Mouse (Mus musculus): Measurements from ENCODE around the gene Apoa4. TPM values are rescaled to one million over a fixed set of nuclear protein-coding genes. Genes with fewer than 3 reads are reported as not detected.

The Apoa4 gene
- total RNA-seq, 2 experiments from 2014 or later, result not detected

GRCm38 (mm10) chr9:46224945-46225660 is 15.4 kb upstream of the Apoa4 start:
- DNase-seq (ENCODE audit: extremely low spot score in 1 of 2, low spot score in 1 of 2), result no peak

DNA sequence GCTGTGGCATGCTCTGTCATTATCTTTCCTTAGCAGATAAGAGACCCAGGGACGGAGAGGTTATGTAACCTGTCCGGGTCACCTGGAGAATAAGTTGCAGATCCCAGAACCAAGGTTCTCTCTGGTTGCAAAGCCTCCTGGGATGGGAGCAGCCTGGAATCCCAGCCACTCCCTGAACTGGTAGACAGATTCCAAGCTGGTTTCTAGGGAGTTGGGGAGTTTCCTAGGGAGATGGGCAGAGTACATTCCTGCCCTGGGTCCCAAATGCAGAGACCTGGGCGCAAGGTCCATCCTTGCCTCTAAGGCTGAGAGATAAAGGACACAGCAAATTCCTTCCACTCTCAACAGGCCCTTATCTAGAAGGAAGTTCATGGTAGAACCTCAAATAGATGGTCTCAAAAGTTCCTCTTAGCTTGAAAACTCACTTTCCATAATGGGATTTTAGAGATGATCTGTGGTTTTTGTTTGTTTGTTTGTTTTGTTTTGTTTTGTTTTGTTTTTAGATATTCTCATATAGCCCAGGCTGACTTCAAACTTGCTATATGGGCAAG is 13.4 kb upstream of the Apoa4 start:
- no peak for DNase-seq (ENCODE audit: extremely low spot score in 1 of 2, low spot score in 1 of 2)

GRCm38 (mm10) chr9:46228491-46228890 is 12.0 kb upstream of the Apoa4 start, which contains the start of gene Apoa1:
TSS of gene Apoa1 (plus strand) at chr9:46228580.
- DNase-seq (ENCODE audit: extremely low spot score in 1 of 2, low spot score in 1 of 2), result no peak

- DNase-seq (ENCODE audit: extremely low spot score in 1 of 2, low spot score in 1 of 2), result peak; percentile 60 to 77
Measured at GRCm38 (mm10) chr9:46229573-46230449, 10.7 kb upstream of the Apoa4 start.

- DNase-seq (ENCODE audit: extremely low spot score in 1 of 2, low spot score in 1 of 2), result no peak
Measured at GRCm38 (mm10) chr9:46230450-46230975, 10.0 kb upstream of the Apoa4 start.

DNA sequence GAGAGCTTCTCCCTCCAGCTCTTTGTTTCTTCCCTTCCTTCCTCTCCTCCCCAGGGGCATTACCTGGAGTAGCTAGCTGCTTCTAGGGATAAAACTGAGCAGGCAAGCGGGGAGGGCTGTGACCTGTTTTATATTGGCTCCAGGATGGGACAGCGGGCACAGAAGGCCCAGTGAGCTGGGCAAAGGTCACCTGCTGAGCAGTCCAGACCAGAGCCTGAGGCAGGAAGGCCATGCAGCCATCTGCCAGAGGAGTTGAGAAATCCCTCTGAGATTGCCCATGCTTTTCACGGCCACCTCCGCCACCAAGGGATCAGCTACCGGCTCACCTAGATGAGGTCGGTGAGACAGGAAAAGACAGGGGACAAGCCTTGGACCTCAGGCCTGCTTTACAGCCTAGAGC is 5.3 kb upstream of the Apoa4 start:
- no peak for DNase-seq (ENCODE audit: extremely low spot score in 1 of 2, low spot score in 1 of 2)

GRCm38 (mm10) chr9:46235596-46235648 is 5.1 kb upstream of the Apoa4 start, which contains the start of gene Apoc3:
TSS of gene Apoc3 (minus strand) at chr9:46235636.
- no peak for DNase-seq (ENCODE audit: extremely low spot score in 1 of 2, low spot score in 1 of 2)

DNA sequence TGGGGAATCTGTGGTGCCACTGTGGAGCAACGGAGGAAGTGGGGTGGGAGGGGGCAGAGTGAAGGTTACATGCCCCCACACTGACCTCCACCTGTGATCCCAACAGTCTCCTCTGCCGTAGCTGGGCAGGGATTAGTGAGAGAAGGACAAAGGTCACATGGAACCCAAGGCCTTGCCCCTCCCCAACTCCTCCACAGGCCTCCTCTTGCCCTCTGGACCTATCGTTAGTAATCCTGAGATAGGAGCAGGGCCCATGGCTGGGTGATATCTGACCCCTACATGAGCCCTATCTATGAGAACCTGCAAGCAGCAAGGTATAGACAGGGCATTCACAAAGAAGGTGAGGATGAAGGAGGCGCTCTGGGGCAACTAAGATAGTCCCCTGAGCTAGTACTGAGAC is 4.8 kb upstream of the Apoa4 start:
- no peak for DNase-seq (ENCODE audit: extremely low spot score in 1 of 2, low spot score in 1 of 2)

DNA sequence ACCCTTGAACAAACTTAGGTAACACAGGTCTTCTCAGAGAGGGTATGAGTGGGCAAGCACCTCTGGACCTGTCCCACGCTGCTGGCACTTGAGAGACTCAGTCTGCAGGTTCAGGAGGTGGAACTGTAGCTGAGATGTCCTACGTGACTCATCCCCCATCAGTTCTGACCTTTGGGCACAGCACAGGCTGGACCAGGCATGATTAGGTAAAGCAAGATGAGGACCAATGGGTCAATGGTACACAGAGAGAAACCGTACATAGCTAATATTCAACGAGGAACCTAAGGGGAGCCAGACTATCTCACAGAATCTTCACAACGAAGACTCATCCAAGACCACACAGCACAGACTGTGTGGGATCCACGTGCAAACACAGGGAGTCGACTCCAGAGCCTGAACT is 1.6 kb upstream of the Apoa4 start:
- no peak for DNase-seq (ENCODE audit: extremely low spot score in 1 of 2, low spot score in 1 of 2)

DNA sequence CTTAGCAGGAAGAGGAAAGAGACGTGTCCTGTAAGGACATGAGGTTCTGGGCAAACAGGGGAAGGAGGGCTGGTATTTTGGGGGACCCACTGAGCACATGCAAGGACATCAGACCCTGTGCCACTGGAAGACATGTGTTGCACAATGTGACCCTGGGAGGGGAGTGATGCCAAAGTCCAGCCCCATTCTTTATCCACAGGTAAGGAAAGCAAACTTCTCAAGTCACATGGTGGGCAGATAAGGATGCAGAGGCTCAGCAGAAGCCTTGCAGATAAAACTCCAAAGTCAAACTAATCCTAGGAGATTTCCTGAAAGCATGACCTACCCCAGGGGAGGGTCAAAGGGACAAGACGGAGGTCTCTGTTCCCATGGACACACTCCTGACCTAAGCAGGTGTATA is 1.3 kb downstream of the Apoa4 start:
- no peak for DNase-seq (ENCODE audit: extremely low spot score in 1 of 2, low spot score in 1 of 2)

DNA sequence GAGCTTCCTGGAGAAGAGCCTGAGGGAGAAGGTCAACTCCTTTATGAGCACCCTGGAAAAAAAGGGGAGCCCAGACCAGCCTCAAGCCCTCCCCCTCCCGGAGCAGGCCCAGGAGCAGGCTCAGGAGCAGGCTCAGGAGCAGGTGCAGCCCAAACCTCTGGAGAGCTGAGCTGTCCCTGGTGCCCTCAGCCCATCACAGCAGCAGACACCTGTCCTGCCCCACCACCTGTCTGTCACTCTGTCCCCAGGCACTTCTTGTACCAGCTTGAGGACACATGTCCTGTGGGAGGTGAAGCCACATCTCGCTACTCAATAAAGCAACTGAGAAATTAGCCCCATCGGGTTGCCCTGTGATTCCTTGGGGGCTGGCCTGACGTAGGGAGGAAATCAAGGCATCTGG is 2.6 kb downstream of the Apoa4 start:
- DNase-seq (ENCODE audit: extremely low spot score in 1 of 2, low spot score in 1 of 2), result no peak

DNA sequence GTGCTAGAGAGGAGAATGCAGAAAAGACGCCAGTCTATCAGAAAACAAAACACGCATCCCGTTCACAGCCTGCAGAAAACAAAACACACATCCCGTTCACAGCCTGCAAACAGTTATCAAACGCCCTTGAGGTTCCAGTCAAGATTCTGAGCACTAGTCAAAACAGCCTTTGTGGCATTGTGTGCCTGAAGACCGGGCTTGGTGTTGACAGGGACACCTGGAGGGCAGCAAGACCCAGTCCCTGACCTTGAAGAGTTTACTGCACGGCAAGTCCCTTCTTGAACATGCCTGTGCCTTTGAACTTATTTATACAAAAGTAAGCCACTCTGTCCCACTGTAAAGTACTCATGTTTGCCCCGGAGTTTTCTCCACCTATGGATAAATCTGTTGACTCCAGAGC is 3.1 kb downstream of the Apoa4 start:
- no peak for DNase-seq (ENCODE audit: extremely low spot score in 1 of 2, low spot score in 1 of 2)

DNA sequence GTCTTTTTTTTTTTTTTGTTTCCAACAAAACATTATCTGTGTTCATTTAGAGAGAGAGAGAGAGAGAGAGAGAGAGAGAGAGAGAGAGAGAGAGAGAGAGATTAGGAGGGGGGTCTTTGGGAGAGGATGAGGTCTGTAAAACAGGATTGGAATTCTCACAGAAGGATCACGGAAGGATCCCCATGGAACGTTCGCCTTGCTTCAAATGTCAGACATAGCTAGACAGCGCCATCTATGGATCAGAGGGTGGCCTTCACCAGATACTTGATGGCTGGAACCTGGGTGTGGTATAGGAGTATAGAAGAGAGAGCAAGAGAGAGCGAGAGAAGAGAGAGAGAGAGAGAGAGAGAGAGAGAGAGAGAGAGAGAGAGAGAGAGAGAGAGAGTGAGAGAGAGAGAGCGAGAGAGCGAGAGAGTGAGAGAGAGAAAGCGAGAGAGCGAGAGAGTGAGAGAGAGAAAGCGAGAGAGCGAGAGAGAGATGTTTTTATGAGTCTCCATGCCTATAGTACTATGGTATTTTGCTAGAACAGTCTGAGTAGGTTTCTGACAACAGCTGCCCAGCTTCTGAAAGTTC is 6.3 kb downstream of the Apoa4 start:
- DNase-seq (ENCODE audit: extremely low spot score in 1 of 2, low spot score in 1 of 2), result peak in 1 of 2 experiments; percentile 70

DNA sequence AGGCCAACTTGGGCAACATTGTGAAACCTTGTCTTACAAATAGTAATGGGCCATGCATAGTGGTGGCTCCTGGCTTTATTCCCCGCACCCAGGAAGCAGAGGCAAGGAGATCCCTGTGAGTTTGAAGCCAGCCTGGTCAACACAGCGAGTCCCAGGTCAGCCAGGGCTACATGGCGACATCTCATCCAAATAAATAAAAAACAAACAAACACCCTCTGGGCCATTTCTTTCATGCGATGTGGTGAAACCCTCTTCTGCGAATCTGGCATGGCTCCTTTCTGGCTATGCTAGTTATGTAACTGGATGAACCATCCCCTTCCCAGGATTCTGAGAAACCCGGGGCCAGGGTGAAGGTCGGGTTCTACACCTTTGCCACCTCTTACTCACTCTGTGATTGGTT is 15.7 kb downstream of the Apoa4 start:
- DNase-seq (ENCODE audit: extremely low spot score in 1 of 2, low spot score in 1 of 2), result no peak

DNA sequence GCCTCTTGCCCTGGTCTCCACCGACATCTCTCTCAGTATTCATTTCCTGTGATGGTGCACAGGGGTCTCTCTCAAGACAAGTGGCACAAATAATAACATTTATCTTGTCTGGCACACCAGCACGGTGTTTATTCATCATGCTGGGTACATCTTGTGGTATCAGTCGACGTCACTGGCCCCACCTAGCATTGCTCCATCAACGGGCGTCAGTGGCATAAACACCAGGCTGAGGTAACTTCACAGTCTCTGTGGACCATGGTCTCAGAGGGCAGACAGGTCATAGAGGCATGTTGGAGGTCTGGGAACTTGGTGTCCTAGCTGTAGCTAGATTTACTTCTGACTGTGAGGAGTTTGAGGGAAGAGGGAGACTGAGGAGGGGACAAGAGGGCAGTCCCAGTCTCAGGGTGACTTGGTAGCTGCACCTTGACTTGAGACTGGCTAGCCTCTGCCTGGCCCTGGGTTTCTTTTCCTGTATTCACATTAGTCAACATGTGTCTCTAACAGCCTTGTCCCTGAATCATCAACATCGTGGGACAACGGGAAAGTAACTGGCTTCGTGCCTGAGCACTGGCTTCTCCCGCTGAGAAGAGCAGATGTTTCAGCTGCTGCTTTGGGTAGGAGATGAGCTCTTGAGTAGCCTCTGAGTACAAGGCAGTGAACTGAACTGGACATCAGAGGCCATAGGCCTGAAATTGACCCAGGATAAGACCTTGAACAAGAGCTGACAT is 16.3 kb downstream of the Apoa4 start:
- DNase-seq (ENCODE audit: extremely low spot score in 1 of 2, low spot score in 1 of 2), result no peak

DNA sequence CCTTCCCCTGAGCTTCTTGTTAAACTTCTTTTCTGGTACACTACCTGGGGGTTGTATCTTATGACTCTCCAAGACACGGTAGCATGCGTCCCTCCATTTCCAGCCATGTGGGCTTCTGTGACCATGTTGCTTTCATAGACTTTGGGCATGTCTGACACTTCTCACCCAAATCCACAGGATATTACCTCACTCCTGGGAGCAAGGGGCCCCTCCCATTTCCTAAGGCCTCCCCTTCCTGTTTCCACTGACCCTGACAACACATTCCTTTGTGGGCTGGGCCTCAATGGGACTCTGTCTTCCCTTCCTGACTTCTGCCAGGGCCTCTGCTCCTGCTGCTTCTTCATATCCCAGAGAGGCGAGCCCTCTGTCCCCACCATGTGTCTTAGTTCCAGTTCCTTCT is 17.1 kb downstream of the Apoa4 start:
- DNase-seq (ENCODE audit: extremely low spot score in 1 of 2, low spot score in 1 of 2), result no peak

DNA sequence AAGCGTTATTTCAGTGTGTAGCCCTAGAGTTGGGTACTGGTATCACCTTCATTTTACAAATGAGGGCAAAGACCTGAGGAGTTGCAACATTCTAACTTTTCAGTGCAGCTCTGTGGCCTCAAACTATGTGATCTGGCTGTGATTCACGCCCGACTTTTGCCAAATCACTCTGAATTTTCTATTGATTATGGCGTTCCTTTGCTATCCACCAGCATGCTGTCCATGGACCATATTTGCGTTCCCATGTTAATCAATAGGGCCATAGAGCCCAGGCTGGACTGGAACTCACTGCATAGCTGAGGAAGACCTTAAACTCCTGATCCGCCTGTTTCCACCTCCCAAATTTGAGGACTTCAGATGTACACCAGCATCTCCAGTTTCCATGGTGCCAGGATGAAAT is 18.6 kb downstream of the Apoa4 start:
- no peak for DNase-seq (ENCODE audit: extremely low spot score in 1 of 2, low spot score in 1 of 2)

- no peak for DNase-seq (ENCODE audit: extremely low spot score in 1 of 2, low spot score in 1 of 2)
Measured at GRCm38 (mm10) chr9:46261131-46261530, 20.6 kb downstream of the Apoa4 start.

DNA sequence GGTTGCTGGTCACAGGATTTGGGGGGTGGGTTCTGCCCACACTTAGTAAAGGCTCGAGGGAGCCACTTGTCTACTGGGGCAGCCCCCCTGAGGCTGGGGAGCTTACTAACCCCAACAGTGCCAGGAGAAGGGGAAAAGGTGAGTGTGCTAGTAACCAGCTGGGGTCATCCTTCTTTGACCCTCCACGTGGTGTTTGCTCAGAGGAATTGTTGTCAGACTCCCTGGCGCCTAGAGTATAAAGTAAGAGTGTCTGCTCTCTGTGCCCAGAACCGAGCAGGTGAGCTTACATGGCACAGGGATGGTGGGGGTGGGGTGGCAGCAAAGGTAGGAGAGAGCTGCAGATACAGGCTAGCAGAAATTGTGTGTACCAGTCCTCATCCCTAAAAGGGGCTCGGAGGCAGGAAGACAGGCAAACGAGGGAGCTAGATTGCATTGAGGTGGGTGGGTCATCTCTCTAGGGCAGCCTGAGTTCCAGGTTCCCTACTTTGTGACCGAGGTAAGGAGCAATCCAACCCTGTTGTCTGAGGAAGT is 27.9 kb downstream of the Apoa4 start, which contains the start of gene Apoa5:
Gene Apoa5, plus strand, starts transcription at position 291 of the 531 bp plus-strand sequence.
- no peak for DNase-seq (ENCODE audit: extremely low spot score in 1 of 2, low spot score in 1 of 2)

DNA sequence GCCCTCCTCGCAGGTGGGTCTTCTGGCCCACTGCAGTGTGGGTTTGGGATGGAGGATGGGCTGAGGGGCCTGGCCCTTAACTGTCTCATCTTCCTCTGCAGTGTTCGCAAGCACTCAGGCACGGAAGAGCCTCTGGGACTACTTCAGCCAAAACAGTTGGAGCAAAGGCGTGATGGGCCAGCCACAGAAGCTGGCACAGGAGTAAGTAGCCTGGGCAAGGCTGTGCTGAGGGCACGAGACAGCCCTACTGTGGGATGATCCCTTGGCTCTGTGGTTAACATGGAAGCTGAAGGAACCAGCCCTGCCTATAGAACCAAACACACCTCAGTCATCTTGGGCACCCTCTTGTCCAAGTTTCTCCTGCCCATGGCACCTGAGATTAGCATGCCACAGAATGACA is 28.6 kb downstream of the Apoa4 start:
- DNase-seq (ENCODE audit: extremely low spot score in 1 of 2, low spot score in 1 of 2), result no peak

Measured in layer of hippocampus, postnatal 25 days (tissue).